Mouse (Mus musculus) cerebellum, adult 11 months (tissue): ENCODE data around the gene Lrcol1.
A peak's percentile ranks its signal among the peaks of the same experiment; 100 is the strongest.

Experiments
- DNase-seq: peaks from one replicate; pipeline ENCODE4 v3.0.0; 2022

The Lrcol1 gene

DNA sequence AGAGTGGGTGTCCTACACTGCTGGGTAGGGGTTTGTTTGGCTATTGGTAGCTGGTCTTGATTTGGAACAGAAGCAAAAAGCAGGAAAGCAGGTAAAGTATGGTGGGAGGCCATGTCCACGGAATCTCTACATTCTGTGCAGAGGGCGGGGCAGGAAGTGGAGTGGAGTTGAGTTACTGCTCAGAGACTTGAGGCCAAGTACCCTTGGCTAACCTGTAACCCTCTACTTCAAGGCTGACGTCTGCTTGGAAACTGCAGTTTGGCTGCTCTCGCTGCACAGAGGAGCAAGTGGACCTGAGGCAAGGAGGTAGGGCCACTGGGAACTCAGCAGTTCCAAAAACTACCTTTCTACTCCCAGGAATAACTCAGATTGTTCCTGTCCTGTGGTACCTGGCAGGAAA is at the start of gene Lrcol1:
Gene Lrcol1 (plus strand): TSS at position 207 of the 400 bp plus-strand sequence.
- no peak for DNase-seq

DNA sequence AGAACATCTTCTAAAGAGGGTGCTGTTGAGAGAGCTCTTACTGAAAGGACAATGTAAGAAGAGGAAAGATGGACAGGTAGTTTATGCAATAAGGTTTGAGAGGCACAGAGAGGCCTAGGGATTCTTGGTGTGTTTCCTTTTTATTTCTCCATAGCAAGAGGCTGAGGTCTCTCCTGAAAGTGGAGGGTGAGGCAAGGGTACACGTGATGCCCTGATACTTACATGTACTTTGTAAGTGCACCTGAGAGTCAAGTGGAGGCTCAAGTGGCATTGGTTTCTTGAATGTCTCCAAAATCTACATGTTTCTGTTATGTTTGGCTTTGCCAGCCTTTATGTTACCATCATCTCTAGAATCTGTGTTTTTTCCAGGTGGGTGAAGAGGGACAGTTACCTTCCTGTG is 47.9 kb upstream of the Lrcol1 start:
- no peak for DNase-seq

GRCm38 (mm10) chr5:110300591-110300990 is 43.9 kb upstream of the Lrcol1 start:
- DNase-seq: no peak

GRCm38 (mm10) chr5:110308861-110309260 is 35.7 kb upstream of the Lrcol1 start:
- no peak for DNase-seq

GRCm38 (mm10) chr5:110313127-110313526 is 31.4 kb upstream of the Lrcol1 start:
- no peak for DNase-seq

DNA sequence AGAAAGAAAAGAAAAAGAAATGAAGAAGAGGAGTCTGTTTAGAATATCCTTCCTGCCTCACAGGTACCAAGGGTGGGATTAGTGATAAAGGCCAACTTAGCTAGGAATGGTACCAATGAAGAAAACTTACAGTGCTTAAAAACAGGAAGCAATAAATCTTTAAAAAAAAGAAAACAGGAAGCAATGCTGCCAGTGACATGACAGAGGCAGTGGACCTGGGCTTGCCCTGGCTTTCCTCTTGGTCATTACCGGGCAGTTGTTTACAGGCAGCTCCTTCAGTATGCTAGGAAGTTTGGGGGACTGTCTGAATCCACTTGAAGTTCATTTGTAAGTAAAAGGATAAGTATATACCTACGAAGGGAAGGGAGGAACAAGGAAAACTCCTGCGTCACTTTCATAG is 14.0 kb upstream of the Lrcol1 start:
- no peak for DNase-seq

GRCm38 (mm10) chr5:110338792-110339191 is 5.7 kb upstream of the Lrcol1 start:
- no peak for DNase-seq

DNA sequence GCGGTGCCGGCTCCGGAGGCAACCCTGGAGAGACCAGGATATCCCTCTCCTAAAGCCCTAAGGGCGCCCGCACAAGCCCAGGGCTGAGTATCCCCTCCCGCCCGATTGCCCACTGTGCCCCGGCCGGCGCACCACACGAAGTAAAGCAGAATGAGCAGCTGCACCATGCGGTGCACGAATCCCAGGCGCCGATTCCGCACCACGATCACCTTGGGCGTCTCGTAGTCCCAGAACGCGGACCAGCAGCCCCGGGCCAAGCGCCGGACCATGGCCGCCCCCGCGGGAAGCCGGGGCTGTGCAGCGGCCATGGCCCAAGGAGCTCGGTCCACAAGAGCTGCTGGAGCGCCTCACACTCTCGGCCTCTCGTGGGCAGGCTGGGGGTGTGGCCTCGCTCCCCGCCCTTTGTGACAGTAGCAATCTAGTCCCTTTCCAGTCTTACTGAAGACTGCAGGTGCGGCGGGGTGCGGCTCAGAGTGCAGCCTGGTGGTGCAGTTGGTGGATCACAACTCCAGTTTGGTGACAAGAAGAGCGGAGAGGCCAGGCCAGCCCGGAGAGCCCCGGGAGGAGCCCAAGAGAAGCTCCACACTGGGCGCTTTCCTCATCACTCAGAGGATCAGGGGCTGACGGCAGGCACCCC is 1.8 kb upstream of the Lrcol1 start, which contains the start of gene P2rx2:
Gene P2rx2 (minus strand): TSS at position 565 of the 637 bp plus-strand sequence.
- DNase-seq: no peak

GRCm38 (mm10) chr5:110345553-110345952 is 1.0 kb downstream of the Lrcol1 start:
- DNase-seq: no peak

DNA sequence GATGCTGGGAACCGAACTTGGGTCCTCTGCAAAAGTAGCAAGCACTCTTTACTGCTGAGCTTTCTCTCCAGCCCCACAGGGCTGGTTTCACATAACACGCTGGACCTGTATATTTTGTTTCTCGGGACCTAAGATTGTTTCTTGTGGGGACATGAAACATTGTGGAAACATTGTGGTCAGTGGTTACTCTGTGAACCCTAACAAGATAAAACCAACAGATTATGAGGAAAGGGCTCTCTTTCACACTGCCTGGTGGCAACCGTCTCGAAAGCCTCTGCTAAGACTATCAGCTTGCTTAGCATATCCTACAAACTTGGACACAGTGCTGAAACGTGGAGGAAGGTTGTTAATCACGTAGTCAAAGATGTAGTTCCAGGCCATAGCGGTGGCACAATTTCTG is 2.5 kb downstream of the Lrcol1 start:
- DNase-seq: no peak

- no peak for DNase-seq
These were observed 10.2 kb downstream of the Lrcol1 start for GRCm38 (mm10) chr5:110354716-110355115.

DNA sequence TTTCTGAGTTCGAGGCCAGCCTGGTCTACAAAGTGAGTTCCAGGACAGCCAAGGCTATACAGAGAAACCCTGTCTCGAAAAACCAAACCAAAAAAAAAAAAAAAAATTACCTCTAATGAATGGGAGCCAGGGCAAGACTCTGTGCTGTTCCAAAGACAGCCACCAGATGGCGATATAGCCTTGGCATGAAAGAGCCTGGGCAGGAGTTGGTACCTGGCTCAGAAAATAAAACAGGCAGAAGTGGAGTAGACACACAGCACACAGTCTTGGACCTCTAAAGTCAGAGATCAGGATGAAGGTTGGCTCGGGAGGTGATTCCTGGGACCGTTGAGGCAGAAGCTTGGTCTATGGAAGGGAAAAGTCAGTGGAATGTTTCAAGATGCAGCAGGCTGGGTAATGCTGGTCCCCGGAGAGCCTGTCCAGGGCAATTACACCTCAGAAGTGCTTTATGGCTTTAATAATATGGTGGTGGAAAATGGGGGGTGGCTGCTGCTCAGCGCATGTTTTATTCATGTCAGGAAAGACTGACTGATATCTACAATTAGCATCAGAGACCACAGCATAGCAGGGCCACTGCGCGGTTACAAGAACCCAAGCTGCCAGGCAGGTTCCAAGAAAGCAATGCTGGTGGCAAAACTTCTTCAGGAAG is 13.1 kb downstream of the Lrcol1 start:
- DNase-seq: peak; percentile 80

GRCm38 (mm10) chr5:110361465-110361864 is 16.9 kb downstream of the Lrcol1 start:
- no peak for DNase-seq

- no peak for DNase-seq
These were observed 18.3 kb downstream of the Lrcol1 start for GRCm38 (mm10) chr5:110362813-110363178.

- DNase-seq: no peak
These were observed 18.8 kb downstream of the Lrcol1 start for GRCm38 (mm10) chr5:110363179-110363821.

DNA sequence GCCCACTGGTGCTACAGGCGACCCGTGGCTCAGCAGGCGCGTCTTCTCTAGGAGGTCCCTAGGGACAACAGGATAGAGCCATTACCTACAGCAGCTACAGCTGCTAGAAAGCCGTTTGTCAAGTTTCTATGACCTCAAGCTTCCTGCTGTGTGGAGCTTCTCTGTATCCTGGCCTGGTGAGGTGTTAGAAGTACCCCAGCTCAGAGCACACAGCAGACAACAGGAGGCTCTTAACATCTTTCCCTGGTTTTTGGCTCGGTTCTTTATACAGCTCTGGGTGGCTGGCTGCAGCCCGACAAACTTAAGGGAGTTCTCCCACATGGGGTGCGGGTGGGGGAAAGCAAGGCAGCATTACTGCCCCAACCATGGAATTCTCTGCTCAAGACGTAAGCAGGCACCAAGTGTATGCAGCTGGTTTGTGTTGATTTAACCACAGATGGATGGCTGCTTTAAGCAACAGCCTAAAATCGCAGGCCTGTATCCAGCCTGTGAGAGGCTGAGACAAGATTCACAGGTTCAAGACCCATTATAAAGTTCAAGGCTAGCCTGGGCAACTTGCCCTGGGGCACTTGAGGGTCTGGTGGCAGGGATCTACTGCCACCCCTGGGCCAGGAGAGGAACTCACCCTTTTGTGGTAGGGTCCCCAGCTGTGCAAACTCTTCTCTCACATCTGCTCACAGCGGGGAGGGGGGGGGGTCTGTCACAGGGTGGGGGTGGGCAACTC is 19.5 kb downstream of the Lrcol1 start:
- DNase-seq: no peak

GRCm38 (mm10) chr5:110376802-110377433 is 32.4 kb downstream of the Lrcol1 start:
- DNase-seq: peak; percentile 84

- DNase-seq: no peak
These were observed 33.7 kb downstream of the Lrcol1 start for GRCm38 (mm10) chr5:110378181-110378583.

DNA sequence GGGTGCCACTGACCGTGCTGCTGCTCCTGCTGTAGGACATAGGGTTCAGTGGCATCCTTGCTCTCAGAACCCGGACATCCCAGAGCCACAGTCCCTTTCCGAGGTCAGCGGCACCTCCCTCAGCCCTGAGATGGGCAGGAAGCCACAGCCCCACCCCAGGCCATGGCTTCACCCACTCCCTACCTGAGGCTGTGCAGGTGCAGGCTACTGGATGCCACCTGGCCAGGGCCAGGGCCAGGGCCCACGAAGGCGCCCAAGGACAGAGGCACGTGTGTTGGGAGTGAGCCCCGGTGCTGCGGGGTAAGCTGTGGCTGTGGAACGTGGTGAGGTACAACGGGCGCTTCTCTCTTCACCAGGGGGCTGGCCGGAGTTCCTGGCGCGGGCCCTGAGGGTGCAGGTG is 34.6 kb downstream of the Lrcol1 start:
- no peak for DNase-seq

GRCm38 (mm10) chr5:110379823-110380222 is 35.3 kb downstream of the Lrcol1 start:
- DNase-seq: no peak

- no peak for DNase-seq
These were observed 40.0 kb downstream of the Lrcol1 start for GRCm38 (mm10) chr5:110384491-110384890.

- DNase-seq: no peak
These were observed 40.7 kb downstream of the Lrcol1 start for GRCm38 (mm10) chr5:110385263-110385662.
